Mouse (Mus musculus) liver, adult 2 months (tissue): ENCODE data around the gene Fam124a. TPM values are rescaled to one million over a fixed set of nuclear protein-coding genes. Genes with fewer than 3 reads are reported as not detected.

Experiments used
- DNase-seq: peaks from one replicate; pipeline ENCODE4 v3.0.0-alpha.2; 2011; ENCODE audit warnings: low read depth, low spot score; ENCODE audit errors: extremely low read depth
- H3K27ac ChIP-seq: fragments of 200-500 bp; replicated peaks from 2 replicates; pipeline ENCODE4 v1.5.1; 2012; ENCODE audit warnings: low read depth, mild to moderate bottlenecking, control low read depth, inconsistent platforms, low read length; ENCODE audit not compliant: insufficient read depth
- H3K27me3 ChIP-seq: fragments of 200-500 bp; 2 replicates; pipeline ENCODE4 v1.6.1; 2012; ENCODE audit warnings: mild to moderate bottlenecking, moderate library complexity, low read length, inconsistent platforms; ENCODE audit not compliant: control insufficient read depth, insufficient read depth
- H3K36me3 ChIP-seq: fragments of 200-500 bp; 2 replicates; pipeline ENCODE4 v1.6.1; 2012; ENCODE audit warnings: low read length, inconsistent platforms; ENCODE audit not compliant: control insufficient read depth, insufficient read depth
- H3K4me1 ChIP-seq: fragments of 200-500 bp; 2 replicates; pipeline ENCODE4 v1.6.1; 2011; ENCODE audit warnings: low read length; ENCODE audit not compliant: control insufficient read depth, insufficient read depth
- H3K4me3 ChIP-seq: fragments of 200-500 bp; 2 replicates; pipeline ENCODE4 v1.5.1; 2011; ENCODE audit warnings: low read depth, mild to moderate bottlenecking, control low read depth, low read length, moderate library complexity; ENCODE audit not compliant: insufficient read depth
- H3K79me2 ChIP-seq: fragments of 200-500 bp; 2 replicates; pipeline ENCODE4 v1.6.1; 2012; ENCODE audit warnings: inconsistent platforms, mild to moderate bottlenecking, low read length, moderate library complexity; ENCODE audit not compliant: control insufficient read depth, insufficient read depth
- H3K9ac ChIP-seq: fragments of 200-500 bp; 2 replicates; pipeline ENCODE4 v1.6.1; 2012; ENCODE audit warnings: low read depth, mild to moderate bottlenecking, control low read depth, inconsistent platforms, low read length
- CTCF ChIP-seq: fragments of 200-500 bp; IDR thresholded peaks from 2 replicates; pipeline ENCODE4 v1.5.1; 2011; ENCODE audit warnings: low read depth, low read length, control low read depth
- POLR2A ChIP-seq: fragments of 200-500 bp; IDR thresholded peaks from 2 replicates; pipeline ENCODE4 v1.6.1; 2011; ENCODE audit warnings: low read length, control low read depth; ENCODE audit not compliant: insufficient read depth; ENCODE audit errors: extremely low read depth
- WGBS: fragments of 180-500 bp; shearing (Covaris S2); methylation state at CpG from one replicate; pipeline ENCODE4 v1.1.7; 2018; 5-methylcytosine and 5-hydroxymethylcytosine counted together
- polyA plus RNA-seq: library from polyadenylated mRNA; depleted of rRNA; stranded (reverse); fragments of >200 nt; gene quantifications from 2 replicates; pipeline ENCODE4 v1.2.3, GENCODE M21; 2012; rRNA removed
- total RNA-seq: library from RNA; depleted of rRNA; stranded (reverse); fragments of >200 nt; gene quantifications from 2 replicates; pipeline ENCODE4 v1.2.3, GENCODE M21; 2014; rRNA removed

Fam124a gene
- total and polyA plus RNA-seq, 2 experiments: 4.2 to 9.8 TPM

DNA sequence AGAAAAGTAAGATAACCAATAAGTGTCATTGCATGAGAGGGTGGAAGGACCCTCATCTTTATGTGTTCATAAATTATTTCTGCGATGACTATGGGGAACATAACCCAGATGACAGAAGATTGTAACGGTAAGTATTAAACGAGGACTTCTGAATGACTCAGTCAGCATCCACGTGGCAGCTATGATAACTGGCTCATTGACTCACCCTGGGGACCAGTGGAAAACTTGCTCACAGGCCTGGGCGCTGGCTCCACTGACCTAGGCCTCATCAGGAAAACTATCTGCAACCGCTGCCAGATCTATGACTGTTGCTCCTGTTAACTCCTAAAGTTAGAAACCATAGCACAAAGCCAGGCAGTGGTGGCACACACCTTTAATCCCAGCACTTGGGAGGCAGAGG is 92.9 kb downstream of the Fam124a start:
- no peak overlapping the region for H3K9ac ChIP-seq
- 83% methylated on average over 6 of the region's 6 CpGs for WGBS
- H3K36me3 ChIP-seq: no peaks in the 10 kb centered on the region
- DNase-seq: no peak
- H3K4me3 ChIP-seq: no peak overlapping the region
- H3K27ac ChIP-seq: no peak overlapping the region
- no peaks in the 10 kb centered on the region for H3K79me2 ChIP-seq
- TF ChIP-seq POLR2A: no peak
- TF ChIP-seq CTCF: no peak
- H3K27me3 ChIP-seq: no peaks in the 10 kb centered on the region
- H3K4me1 ChIP-seq: no peaks in the 10 kb centered on the region

DNA sequence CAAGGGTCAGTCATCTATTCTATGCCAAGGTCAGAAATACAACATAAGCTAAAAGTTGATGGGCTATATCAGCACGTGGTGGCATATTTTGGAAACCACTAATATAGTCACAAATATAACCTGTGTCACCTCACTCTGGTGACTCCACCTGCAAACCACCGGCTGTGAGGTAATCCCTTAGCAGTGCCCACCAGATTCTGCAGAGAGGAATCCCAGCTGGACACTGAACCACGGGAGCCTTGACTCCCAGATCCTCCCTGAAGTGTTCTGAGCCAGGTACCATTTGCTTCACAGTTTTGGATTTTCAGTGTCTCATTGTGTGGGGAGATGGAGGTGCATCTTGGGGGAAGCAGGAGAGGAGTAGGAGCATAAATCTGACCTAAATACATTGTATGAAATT is 94.8 kb downstream of the Fam124a start:
- Histone ChIP-seq H3K4me3 (no peak overlapping the region), H3K27me3 (no peaks in the 10 kb centered on the region), H3K36me3 (no peaks in the 10 kb centered on the region), H3K27ac (no peak overlapping the region), H3K79me2 (no peaks in the 10 kb centered on the region), H3K4me1 (no peaks in the 10 kb centered on the region), H3K9ac (no peak overlapping the region)
- 73% methylated on average over 3 of the region's 3 CpGs for WGBS
- DNase-seq: no peak
- TF ChIP-seq POLR2A: no peak
- no peak for TF ChIP-seq CTCF

DNA sequence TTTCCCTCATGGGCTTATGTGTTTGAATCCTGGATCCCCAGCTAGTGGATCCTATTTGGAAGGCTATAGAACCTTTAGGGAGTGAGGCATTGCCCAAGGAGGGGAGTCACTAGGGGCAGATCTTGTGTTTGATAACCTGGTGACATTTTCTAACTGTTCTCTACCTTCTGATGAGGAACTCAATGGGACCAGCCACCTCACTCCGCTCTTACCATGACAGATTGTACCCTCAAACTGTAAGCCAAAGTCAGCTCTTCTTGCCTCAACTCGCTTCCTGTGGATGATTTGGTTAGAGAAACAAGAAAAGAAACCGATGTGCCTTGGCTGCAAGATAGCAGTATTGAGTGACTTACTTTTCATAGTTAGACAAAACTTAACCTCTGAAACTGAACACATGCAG is 96.2 kb downstream of the Fam124a start:
- no peak overlapping the region for H3K9ac ChIP-seq
- H3K4me1 ChIP-seq: no peaks in the 10 kb centered on the region
- no peaks in the 10 kb centered on the region for H3K79me2 ChIP-seq
- H3K4me3 ChIP-seq: no peak overlapping the region
- no peaks in the 10 kb centered on the region for H3K27me3 ChIP-seq
- DNase-seq: no peak
- H3K27ac ChIP-seq: no peak overlapping the region
- H3K36me3 ChIP-seq: no peaks in the 10 kb centered on the region
- 96% methylated on average over 3 of the region's 3 CpGs for WGBS
- no peak for TF ChIP-seq CTCF
- no peak for TF ChIP-seq POLR2A

DNA sequence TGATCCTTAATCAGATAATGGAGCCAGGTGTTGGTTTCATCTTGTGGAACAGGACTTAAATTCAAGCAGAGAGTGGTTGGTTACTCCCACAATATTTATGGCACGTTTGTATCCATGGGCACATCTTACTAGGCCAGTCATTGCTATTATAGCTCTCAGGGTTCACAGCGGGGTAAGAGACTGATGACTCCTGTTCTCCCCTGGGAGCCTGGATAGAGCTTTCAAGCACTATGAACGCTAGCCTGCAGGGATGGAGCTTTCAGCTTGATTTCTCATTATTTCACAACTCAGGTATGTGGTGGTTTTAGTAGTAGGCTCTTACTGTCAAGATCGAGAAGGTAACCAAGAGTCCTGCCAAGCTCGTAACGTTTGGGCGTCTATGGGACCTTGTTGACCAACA is 100.5 kb downstream of the Fam124a start:
- no peaks in the 10 kb centered on the region for H3K4me1 ChIP-seq
- H3K27ac ChIP-seq: no peak overlapping the region
- no peak for DNase-seq
- no peak overlapping the region for H3K9ac ChIP-seq
- TF ChIP-seq POLR2A (no peak), CTCF (no peak)
- no peaks in the 10 kb centered on the region for H3K36me3 ChIP-seq
- H3K79me2 ChIP-seq: no peaks in the 10 kb centered on the region
- no peak overlapping the region for H3K4me3 ChIP-seq
- 82% methylated on average over 7 of the region's 7 CpGs for WGBS
- H3K27me3 ChIP-seq: no peaks in the 10 kb centered on the region

DNA sequence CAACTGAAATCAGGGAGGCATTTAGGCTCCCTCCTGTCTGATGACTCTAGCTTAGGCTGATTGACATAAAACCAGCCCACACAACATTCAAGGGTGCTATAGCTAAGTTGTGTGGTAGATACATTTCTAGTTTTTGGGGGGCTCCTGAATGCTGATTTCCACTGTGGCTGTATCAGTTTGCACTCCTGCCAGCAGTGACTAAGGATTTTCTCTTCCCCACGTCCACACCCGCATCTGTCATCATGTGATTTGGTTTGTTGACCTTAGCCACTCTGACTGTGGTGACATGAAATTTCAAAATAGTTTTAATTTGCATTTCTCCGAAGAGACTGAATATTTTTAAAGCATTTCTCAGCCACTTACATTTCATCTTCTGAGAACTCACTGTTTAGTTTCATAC is 101.9 kb downstream of the Fam124a start:
- TF ChIP-seq POLR2A (no peak), CTCF (no peak)
- DNase-seq: no peak
- Histone ChIP-seq H3K27ac (no peak overlapping the region), H3K79me2 (no peaks in the 10 kb centered on the region), H3K4me1 (no peaks in the 10 kb centered on the region; the same call in 1 of the 2 replicates), H3K4me3 (no peak overlapping the region), H3K36me3 (no peaks in the 10 kb centered on the region), H3K9ac (no peak overlapping the region), H3K27me3 (no peaks in the 10 kb centered on the region)
- 26% methylated on average over 3 of the region's 3 CpGs for WGBS

Other genes with a start within 250 kb of the Fam124a start
- gene Gucy1b2, start 99.4 kb upstream of the Fam124a start, total RNA-seq: not detected in 2 replicates
- gene Gucy1b2, start 99.4 kb upstream of the Fam124a start, polyA plus RNA-seq: not detected in 2 replicates
- not detected in 2 replicates for gene Gm4131, start 11.2 kb downstream of the Fam124a start, total RNA-seq
- gene Gm4131, start 11.2 kb downstream of the Fam124a start, polyA plus RNA-seq: not detected in 2 replicates
- 0.07 and 0.09 TPM in 2 replicates for gene Serpine3, start 107.9 kb downstream of the Fam124a start, total RNA-seq
- 0.06 TPM in 1 of 2 replicates, not detected in the other for gene Serpine3, start 107.9 kb downstream of the Fam124a start, polyA plus RNA-seq
- gene Ints6, start 205.4 kb downstream of the Fam124a start, total RNA-seq: 17.4 and 25.3 TPM in 2 replicates
- 3.1 and 3.4 TPM in 2 replicates for gene Ints6, start 205.4 kb downstream of the Fam124a start, polyA plus RNA-seq